Mouse (Mus musculus) gastrocnemius, adult 8-10 months (tissue): Measurements from ENCODE around the gene Gm39653. TPM values are rescaled to one million over a fixed set of nuclear protein-coding genes. Genes with fewer than 3 reads are reported as not detected.
"Not testable (repeated sequence)": the region's sequence is repeated elsewhere in the genome, so short reads cannot be mapped to it uniquely, and the experiment has no call there.

ENCODE experiments used
- DNase-seq, 2 experiments: peaks; one replicate each; pipeline ENCODE4 v3.0.0; 2022; ENCODE audit warnings: low spot score in 2 of 2
- total RNA-seq, 4 experiments: library from RNA; stranded (reverse); gene quantifications; 2 replicates each; pipeline ENCODE4 v1.2.4; 2022

Gene Gm39653
- not detected for total RNA-seq

DNA sequence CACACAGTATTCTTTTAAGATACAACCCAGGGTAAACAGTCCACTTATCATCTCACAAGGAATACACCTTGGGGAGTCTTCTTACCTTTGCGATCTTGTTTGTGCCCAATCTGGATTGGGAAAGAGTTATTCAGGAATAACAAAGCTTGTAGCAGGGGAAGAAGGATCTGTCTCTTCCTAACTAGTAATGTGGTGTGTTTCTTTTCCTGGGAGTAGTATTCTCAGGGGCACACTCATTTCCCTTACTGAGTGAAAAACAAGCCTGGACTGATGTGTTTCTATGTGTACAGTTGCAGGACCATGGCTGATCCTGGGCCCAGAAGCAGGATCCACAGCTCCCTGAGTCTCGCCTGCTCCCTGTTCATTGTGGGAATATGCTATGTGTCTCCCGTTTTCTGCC, at the start of gene Gm39653:
TSS of gene Gm39653 (plus strand) at position 301 of the 400 bp plus-strand sequence.
- DNase-seq, result no peak

DNA sequence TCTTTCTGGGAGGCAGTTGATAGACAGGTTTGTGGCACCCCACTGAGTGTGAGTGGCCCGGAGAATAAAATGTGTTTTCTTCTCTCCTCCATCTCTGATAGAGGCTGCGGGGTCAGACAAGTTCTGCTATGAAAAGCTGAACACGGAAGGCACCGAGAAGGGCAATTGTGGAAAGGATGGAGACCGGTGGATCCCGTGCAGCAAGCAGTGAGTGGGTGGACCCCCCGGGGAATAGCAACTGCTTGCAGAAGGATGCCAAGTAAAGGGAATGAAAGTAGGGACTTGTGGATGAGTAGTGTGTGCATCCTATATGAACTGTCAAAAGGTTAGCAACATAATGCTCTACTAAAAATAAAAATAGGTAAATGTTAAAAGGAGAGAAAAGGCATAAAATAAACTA, 49.3 kb upstream of the Gm39653 start:
- no peak for DNase-seq

DNA sequence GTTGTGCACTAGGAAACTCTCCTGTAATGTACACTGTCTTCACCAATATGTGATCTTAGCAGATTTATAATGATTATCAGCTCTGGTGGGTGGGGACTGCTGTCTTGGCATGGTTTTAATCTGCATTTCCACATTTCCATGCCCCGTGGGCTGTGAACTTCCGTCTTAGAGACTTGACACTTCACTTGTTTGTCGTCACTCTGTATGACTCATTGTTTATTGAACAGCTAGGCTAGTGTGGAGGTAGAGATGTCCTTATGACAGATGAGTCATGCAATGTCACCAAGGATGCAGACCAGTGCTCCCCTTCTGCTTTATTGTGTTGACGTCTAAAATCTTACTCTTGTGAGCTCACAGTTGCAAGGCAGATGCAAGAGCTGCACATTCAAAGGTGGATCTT, 48.7 kb upstream of the Gm39653 start:
- no peak for DNase-seq

DNA sequence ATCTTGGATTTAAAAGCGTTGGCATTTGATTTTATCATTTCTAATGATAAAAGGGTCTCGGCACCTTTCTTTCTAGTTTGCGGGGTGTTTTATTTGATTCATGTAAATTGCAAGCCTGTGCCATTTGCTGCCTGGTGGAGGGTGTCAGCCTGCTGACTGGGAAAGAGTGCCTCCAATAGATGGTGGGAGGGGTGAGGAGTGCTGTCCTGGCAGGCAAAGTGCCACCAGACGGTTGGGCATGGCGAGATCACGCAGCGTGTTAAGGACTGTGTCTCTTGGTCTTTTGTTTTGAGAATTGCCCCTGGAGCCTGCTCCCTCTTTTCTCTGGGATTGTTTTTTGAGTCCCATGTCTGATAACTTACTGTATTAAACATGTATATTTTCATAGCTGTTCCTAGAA, 43.5 kb upstream of the Gm39653 start:
- no peak for DNase-seq

DNA sequence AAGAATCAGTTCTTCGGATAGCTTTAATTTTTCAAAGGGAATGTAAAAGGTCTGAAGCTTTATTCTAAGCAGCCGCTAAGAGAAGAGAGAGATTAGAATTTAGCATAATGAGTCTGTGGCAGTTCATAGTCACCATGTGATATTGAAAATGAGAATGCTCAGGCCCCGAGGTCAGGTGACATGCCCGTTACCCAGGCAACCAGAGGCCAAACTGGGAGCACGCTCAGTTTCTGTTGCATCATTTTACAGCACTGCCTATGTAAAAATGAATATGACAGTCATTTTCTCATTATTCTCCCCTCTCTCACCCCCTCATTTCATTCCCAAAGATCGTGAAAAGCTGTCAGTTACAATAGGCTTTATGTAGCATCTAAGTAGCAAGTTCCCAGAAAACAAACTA, 42.3 kb upstream of the Gm39653 start:
- DNase-seq, result no peak

DNA sequence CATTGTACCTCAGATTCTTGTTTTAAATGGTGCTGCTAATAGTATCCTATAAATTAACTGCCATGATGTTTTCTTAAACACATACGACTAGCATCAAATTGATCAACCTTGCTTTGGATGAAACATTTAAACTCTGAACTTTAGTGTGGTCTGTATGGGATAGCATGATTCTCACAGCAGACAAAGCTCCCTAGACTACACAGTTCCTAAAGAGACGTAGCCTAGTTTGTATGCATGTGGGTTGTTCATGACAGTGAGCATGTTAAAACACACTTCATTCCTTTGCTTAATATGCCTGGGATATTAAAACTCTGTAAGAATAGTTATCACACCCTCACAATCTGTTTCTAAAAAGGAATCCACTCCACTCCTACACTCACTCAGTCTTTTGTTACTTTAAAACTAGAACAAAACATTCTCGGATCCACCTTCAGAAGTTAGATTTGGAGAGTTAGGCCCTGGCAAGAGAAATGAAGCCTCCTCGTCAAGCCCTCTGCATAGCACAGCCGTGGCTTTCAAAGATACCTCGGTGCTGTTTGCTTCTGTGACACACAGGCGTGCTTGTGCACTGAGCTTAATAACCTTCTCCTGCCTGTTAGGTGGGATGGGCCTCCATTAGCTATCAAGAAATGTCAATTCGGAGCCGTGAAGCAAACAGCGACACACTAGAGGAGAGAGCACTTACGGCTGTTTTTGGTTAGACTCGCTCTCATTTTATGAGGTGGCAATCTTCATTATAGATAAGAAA, 41.7 kb upstream of the Gm39653 start:
- no peak for DNase-seq

DNA sequence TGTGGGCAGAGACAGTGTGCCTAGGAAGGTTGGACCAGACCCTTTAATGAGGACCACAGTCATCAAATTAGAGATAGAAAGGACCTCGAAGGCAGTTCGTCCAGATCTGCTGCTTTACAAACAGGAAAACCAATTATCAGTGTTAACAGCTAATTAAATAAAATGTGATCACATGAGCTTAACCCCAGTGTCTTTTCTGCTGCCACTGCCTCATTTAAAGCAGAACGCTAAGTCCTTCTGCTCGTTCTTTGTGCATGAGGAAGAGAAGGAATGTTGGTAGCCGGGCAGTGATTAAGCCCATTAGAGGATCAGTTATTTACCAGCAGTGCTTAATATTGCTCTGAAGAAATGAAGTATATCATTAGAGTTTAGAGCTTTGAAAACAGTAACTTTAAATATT, 39.0 kb upstream of the Gm39653 start:
- DNase-seq, result no peak

DNA sequence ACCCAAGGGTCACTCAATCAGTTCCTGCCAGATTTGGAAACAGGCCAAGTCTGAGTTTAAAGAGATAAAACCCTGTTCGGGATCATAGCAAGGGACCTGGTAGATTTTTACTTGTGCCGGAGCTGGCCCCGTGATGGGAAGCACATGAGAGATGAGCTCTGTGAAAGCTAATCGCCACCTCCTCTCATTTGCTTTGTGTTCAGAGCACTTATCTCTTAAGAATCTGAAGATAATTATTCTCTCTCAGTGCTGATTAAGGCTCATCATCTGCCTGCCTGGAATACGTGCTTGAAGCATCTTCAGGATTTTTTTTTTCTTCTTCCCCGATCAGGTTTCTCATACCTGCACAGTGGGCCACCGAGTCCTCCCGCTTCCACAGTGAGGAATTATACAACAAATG, 36.6 kb upstream of the Gm39653 start:
- DNase-seq, result no peak

DNA sequence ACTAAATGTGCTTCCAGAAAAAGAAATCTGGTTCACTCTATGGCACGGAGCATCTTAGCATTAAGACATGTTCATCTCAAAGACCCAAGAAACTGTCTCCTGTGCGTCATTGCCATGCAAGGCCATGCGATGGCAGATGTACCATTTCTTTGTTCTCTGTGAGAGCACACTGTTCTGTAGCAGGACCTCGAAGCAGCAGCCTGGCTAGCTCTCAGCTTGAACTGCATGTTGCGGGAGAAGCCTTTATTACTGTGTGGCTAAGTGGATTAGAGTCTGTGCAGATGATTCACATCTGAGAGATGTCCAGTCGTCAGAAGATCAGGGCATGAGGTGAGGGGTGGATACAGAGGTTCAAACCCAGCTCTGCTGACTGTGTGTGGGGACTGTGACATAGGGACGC, 28.9 kb upstream of the Gm39653 start:
- no peak for DNase-seq

DNA sequence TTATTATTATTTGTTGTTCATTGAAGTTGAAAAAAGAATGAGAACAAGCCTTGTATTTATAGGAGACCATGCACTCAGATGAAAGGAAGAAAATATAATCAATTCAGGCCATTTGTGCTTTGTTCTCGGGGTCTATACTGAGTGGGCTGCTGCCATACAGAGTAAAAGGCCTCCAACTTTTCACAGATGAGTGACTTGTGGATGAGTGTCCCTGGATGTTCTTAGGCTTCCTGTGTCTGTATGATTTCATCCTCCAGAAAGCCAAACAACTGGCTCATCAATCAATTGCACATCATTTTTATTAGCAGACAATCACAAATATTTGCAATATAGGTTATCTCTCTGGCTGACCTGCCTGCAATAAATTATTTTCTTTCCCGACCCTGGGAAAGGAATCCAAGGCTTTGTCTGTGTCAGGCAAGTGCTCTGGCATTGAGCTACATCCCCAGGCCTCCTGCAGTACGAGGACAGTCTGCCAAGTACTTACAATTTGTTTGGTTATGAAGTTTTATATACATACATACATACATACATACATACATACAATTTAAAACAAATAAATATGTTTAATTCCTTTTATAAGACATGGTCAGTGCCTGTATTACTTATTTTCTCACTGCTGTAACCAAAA, 11.8 kb upstream of the Gm39653 start:
- no peak for DNase-seq

DNA sequence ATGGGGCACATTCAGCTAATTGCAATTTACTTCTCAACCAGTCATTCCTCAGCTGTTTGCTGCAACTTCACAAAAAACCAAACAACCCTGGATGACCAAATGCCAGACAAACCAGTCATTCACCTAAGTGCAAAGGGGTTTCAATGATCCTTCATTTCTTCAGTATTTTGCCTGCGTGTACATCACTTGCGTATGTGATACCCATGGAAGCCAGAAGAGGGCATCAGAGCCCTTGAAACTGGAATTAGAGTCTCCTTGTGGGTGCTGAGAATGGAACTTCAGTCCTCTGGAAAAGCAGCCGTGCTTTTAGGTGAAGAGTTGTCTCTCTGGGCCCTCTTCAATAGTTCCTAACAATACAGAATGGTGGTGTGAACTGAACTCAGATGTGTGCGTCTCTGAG, 6.2 kb upstream of the Gm39653 start:
- no peak for DNase-seq

DNA sequence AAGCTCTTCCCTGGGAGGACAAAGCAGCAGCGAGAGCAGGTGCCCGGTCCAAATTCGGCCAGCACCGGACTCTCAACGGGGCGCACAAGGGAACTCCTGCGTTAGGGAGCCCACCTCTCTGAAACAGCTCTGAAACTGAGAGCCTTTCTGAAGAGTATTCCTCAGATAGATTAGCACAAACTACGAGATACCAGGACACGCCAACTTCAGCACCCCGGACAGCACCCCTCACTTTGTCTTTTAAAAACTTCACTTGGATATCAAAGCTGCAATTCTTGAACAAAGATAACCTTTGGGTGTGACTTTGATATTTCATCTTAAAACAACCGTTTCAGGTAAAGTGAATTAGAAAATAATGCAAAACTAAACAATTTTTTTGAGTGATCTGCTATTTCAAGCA, 1.2 kb upstream of the Gm39653 start:
- no peak for DNase-seq

DNA sequence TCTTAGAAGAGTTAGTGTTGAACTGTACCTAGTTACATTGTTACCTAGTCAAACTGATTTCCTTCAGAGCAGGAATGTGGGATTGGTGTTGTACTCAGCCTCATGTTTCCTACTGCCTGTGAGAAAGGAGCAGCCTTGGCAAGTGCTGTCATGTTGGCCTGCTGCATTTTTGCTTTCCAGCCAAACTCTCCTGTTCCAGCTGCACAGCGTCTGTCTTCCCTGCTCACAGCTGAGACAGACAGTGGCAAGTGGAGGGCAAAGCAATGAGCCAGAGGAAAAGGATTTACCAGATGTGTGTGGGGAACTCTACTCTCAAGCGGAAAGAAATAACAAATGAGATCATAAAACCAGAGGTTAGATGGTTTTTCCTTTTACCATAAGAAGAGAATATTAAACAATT, 12.4 kb downstream of the Gm39653 start:
- peak in 1 of 2 experiments; percentile 45 for DNase-seq

DNA sequence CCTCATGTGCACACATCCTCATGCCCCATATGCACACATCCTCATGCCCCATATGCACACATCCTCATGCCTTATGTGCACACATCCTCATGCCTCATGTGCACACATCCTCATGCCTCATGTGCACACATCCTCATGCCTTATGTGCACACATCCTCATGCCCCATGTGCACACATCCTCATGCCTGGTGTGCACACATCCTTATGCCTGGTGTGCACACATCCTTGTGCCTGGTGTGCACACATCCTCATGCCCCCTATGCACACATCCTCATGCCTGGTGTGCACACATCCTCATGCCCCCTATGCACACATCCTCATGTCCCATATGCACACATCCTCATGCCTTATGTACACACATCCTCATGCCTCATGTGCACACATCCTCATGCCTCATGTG, 14.6 kb downstream of the Gm39653 start:
- not testable (repeated sequence) for DNase-seq

DNA sequence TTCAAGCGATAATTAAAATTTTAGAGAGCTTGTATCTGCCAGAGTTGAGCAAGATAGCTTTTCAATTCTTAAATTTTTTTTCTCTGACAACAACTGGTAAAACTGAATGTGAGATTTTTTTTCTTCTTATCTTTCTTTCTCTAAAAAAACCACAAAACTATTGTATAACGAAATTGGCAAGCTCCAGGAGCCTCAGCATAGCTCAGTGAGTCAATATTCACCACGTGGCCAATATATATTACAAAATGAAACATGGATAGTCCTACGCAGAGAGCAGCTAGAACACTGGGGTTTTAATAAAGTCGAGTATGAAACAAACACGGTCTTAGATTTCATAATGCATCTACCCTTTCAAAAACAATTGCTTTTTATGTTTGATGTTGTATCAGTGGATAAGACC, 24.2 kb downstream of the Gm39653 start:
- DNase-seq, result no peak

DNA sequence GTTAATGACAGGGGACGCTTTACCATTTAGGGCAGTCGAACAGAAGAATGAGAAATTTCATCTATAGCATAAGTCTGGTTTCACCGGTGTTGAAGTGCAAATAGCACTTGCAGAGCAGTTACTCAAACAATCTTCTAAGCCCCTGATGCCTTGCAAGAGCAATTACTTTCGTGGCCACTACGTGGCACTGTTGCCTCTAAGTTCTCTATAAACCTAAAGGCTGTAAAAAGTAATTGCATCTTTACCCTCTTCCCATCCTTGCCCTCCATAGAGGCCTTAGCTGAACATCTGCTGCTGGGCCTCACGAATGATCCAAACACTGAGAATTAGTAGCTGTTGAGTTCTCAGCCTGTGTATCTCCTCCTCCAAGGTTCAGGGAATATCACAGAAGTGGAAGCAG, 42.2 kb downstream of the Gm39653 start:
- no peak for DNase-seq

DNA sequence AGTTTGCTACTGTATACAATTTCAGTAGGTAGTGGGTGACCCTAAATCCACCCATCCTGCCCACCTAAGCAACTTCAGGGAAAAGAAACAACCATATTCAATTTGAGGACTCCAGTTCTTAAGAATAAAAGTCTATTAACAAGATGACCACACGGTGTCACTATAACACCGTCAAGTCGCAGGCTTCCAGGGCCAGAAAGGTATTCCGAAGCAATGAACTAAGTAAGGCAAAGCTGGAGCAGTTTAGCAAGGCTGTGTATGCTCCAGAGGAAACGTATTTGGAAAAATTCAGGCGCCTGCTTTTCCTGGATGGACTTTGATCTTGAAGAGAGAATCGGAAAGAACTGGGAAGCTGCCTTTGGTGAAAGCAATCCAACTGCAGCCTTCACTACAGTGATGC, 43.8 kb downstream of the Gm39653 start:
- no peak for DNase-seq

DNA sequence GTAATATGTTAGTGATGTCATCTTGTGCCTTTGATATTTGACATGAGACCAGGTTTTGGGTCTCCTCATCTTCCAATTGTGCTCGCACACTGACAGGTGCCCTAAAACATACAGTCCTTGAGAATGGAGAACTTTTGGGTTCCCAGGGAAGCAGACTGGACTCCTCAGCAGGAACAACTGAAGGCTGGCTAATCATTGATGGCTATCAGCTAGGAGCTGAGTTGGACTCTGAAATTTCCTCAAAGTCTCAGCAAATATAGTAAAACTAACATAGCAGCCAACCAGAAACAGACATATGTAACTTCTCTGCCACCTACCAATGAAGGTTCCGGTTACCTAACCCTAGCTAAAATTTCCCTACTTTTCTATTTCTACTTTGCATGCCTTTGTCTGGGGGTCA, 50.3 kb downstream of the Gm39653 start:
- no peak for DNase-seq

DNA sequence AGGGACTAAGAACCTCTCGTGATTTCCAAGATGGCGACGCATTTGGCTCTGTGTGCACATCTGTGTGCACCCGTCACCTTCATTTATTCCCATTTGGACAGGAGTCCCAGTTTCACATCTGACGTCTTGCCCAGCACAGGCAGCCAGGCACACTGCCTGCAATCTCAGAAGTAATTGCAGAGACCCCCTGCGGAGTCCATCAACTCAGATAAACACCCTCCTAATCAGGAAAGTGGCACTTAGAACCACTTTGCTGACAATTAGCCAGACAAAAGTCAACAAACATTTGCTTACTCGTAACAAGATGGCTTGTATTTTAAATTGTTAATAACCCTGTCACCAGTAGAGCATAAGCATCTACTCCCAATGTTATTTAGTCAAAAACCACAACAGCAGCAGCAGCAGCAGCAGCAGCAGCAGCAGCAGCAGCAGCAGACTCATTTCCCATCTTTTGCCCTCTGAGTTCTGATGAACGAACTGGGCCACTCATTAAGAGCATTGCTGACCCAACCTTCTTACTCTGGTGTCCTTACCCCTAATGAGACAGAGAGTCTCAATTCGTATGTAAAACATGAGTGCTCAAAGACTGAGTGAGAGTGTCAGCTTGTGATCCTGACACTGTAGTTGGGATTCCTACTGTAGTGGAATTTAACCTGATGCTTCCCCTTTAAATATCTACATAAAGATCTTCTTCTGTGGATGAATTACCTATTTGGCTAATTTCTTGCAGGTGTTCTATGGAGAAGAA, 51.6 kb downstream of the Gm39653 start:
- no peak for DNase-seq

DNA sequence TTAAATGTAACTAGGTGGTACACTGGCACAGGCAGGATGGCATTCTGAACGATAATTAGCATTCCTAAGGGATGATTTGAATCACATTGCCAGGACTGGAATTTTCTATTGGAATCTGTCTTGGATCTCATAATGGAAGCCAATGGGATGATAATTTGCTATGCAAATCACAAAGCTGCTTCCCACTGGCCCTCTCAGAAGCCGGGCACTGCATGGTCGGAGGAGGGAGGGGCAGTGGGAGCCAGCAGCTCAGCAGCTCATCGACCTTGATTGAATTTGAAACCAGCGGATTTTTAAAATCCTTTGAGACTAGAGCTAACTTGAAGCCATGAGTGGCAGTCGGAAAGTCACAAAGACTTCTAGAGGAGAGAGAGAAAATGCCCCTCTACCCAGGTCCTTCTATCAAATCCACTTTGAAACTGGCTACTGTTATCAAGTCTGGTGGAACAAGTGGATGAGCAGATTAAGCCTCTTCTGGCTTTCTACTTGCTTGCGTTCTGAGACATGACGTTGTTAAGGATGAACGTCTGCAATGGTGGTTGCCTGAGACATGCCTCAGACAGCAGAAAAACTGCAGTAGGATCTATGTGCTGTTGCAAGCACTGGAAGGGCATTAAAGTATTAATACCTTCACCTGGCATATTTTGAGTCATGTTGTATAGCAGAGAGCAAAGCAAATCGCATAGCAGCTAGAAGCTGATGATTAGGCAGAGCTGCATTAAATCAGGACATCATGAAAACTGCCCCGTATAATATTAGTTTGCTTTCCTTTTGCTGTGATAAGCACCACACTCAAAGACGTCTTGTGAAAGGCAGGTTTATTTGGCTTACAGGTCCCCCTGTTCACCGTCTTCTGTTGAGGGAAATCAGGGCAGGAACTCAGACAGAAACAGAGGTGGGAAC, 52.4 kb downstream of the Gm39653 start:
- no peak for DNase-seq

DNA sequence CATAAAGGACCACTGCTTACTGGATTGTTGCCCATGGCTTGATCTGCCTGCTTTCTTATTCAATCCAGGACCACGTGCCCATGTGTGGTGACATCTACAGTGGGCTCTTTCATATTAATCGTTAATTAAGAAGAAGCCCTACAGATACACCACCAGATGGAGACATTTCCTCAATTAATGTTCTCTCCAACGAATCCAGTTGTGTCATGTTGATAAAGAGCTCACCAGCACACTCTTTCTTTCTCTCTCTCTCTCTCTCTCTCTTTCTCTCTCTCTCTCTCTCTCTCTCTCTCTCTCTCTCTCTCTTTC, 53.0 kb downstream of the Gm39653 start:
- no peak for DNase-seq
